Mouse (Mus musculus): ENCODE results near the gene Fam227b. TPM values are rescaled to one million over a fixed set of nuclear protein-coding genes. Genes with fewer than 3 reads are reported as not detected.

Fam227b gene
- polyA plus RNA-seq, 1 experiment from 2014 or later, result not detected

DNA sequence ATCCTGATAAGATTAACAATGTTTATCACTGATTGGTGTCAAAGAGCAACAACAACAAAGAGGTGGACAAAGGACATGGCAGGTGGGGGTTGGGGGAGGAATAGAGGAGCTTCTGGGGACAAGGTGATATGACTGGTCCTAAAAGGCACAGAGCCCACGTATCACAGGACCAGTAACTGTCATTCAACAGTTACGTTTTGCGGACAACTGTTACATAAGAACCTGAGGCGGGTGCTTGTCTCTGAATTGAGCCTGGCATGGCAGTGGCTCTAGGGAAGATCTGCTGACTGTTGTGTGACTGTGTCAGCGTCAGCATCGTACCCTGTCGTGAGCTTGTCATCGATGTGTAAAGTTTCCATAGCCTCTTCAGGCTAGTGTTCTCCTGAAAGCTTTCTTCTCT is 65.6 kb downstream of the Fam227b start:
- Histone ChIP-seq H3K36me3 (no peaks in the 10 kb centered on the region), H3K4me1 (no peaks in the 10 kb centered on the region), H3K27me3 (ENCODE audit: low read depth, poor library complexity, severe bottlenecking) (no peaks in the 10 kb centered on the region), H3K27ac (replicated peaks) (no peak overlapping the region), H3K4me3 (no peak overlapping the region), H3K9me3 (replicated peaks) (no peaks in the 10 kb centered on the region)
- 82% methylated on average over 8 of the region's 8 CpGs for WGBS
- no peak for DNase-seq (ENCODE audit: low spot score)

- Histone ChIP-seq H3K27me3 (ENCODE audit: low read depth, poor library complexity, severe bottlenecking) (no peaks in the 10 kb centered on the region), H3K36me3 (no peaks in the 10 kb centered on the region), H3K9me3 (replicated peaks) (no peaks in the 10 kb centered on the region), H3K4me3 (no peak overlapping the region), H3K4me1 (no peaks in the 10 kb centered on the region), H3K27ac (replicated peaks) (no peak overlapping the region)
- 85% methylated on average over 3 of the region's 3 CpGs for WGBS
- no peak for DNase-seq (ENCODE audit: low spot score)
These were observed 67.5 kb downstream of the Fam227b start for GRCm38 (mm10) chr2:126084326-126084725.

DNA sequence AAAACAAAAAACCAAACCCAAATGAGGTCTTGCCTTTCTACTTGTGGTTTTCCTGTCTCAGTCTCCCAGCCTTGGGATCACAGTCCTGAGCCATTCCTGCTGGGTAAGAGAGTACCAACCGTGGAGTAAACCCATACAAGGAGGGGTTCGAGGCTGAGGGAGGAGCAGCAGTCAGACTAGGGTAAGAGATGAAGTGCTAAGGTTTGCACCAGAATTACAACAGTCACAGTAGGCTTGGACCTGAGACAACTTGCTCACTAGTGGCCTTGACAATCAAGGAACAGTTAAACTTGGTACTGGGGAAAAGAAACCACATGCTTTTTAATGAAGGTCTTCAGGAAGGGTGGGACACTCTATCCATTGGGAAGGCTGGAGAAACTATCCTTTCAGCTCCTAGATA is 72.7 kb downstream of the Fam227b start:
- no peaks in the 10 kb centered on the region for H3K9me3 ChIP-seq (replicated peaks)
- no peaks in the 10 kb centered on the region for H3K36me3 ChIP-seq
- no peak for DNase-seq (ENCODE audit: low spot score)
- 75% methylated on average over 2 of the region's 2 CpGs for WGBS
- no peaks in the 10 kb centered on the region for H3K27me3 ChIP-seq (ENCODE audit: low read depth, poor library complexity, severe bottlenecking)
- H3K27ac ChIP-seq (replicated peaks), result no peak overlapping the region
- H3K4me1 ChIP-seq, result no peaks in the 10 kb centered on the region
- H3K4me3 ChIP-seq, result no peak overlapping the region

- no peaks in the 10 kb centered on the region for H3K9me3 ChIP-seq (replicated peaks)
- no peak overlapping the region for H3K27ac ChIP-seq (replicated peaks)
- DNase-seq (ENCODE audit: low spot score), result no peak
- 97% methylated on average over 6 of the region's 6 CpGs for WGBS
- H3K27me3 ChIP-seq (ENCODE audit: low read depth, poor library complexity, severe bottlenecking), result no peaks in the 10 kb centered on the region
- no peaks in the 10 kb centered on the region for H3K36me3 ChIP-seq
- H3K4me3 ChIP-seq, result no peak overlapping the region
- H3K4me1 ChIP-seq, result no peaks in the 10 kb centered on the region
These were observed 75.3 kb downstream of the Fam227b start for GRCm38 (mm10) chr2:126076506-126076905.

- WGBS, result 92% methylated on average over 4 of the region's 4 CpGs
- Histone ChIP-seq H3K27ac (replicated peaks) (no peak overlapping the region), H3K4me3 (no peak overlapping the region)
These were observed 78.1 kb downstream of the Fam227b start for GRCm38 (mm10) chr2:126073744-126074143.

GRCm38 (mm10) chr2:126069740-126070139 is 82.1 kb downstream of the Fam227b start:
- Histone ChIP-seq H3K27ac (replicated peaks) (no peak overlapping the region), H3K4me3 (no peak overlapping the region), H3K27me3 (ENCODE audit: low read depth, poor library complexity, severe bottlenecking) (no peaks in the 10 kb centered on the region), H3K9me3 (replicated peaks) (no peaks in the 10 kb centered on the region), H3K36me3 (no peaks in the 10 kb centered on the region), H3K4me1 (no peaks in the 10 kb centered on the region)
- DNase-seq (ENCODE audit: low spot score), result no peak
- WGBS, result 89% methylated on average over 1 of the region's 1 CpGs

More at GRCm38 (mm10) chr2:126073744-126074143, 78.1 kb downstream of the Fam227b start:
- no peaks in the 10 kb centered on the region for H3K27me3 ChIP-seq (ENCODE audit: low read depth, poor library complexity, severe bottlenecking)
- no peaks in the 10 kb centered on the region for H3K36me3 ChIP-seq
- no peaks in the 10 kb centered on the region for H3K4me1 ChIP-seq
- DNase-seq (ENCODE audit: low spot score), result no peak
- no peaks in the 10 kb centered on the region for H3K9me3 ChIP-seq (replicated peaks)

- DNase-seq (ENCODE audit: low spot score), result no peak
- H3K9me3 ChIP-seq (replicated peaks), result no peaks in the 10 kb centered on the region
- no peak overlapping the region for H3K4me3 ChIP-seq
- 90% methylated on average over 3 of the region's 3 CpGs for WGBS
- no peak overlapping the region for H3K27ac ChIP-seq (replicated peaks)
- H3K4me1 ChIP-seq, result no peaks in the 10 kb centered on the region
- H3K36me3 ChIP-seq, result no peaks in the 10 kb centered on the region
- no peaks in the 10 kb centered on the region for H3K27me3 ChIP-seq (ENCODE audit: low read depth, poor library complexity, severe bottlenecking)
These were observed 86.4 kb downstream of the Fam227b start for GRCm38 (mm10) chr2:126065303-126065856.

GRCm38 (mm10) chr2:126064814-126065213 is 87.0 kb downstream of the Fam227b start:
- Histone ChIP-seq H3K4me1 (no peaks in the 10 kb centered on the region), H3K4me3 (no peak overlapping the region), H3K9me3 (replicated peaks) (no peaks in the 10 kb centered on the region), H3K27ac (replicated peaks) (no peak overlapping the region), H3K27me3 (ENCODE audit: low read depth, poor library complexity, severe bottlenecking) (no peaks in the 10 kb centered on the region), H3K36me3 (no peaks in the 10 kb centered on the region)
- WGBS, result 44% methylated on average over 2 of the region's 2 CpGs
- no peak for DNase-seq (ENCODE audit: low spot score)

GRCm38 (mm10) chr2:126062876-126063275 is 88.9 kb downstream of the Fam227b start:
- H3K9me3 ChIP-seq (replicated peaks), result no peaks in the 10 kb centered on the region
- no peak overlapping the region for H3K4me3 ChIP-seq
- DNase-seq (ENCODE audit: low spot score), result no peak
- H3K4me1 ChIP-seq, result no peaks in the 10 kb centered on the region
- 91% methylated on average over 7 of the region's 7 CpGs for WGBS
- no peaks in the 10 kb centered on the region for H3K36me3 ChIP-seq
- H3K27me3 ChIP-seq (ENCODE audit: low read depth, poor library complexity, severe bottlenecking), result no peaks in the 10 kb centered on the region
- H3K27ac ChIP-seq (replicated peaks), result no peak overlapping the region

GRCm38 (mm10) chr2:126061037-126061773 is 90.6 kb downstream of the Fam227b start:
- Histone ChIP-seq H3K36me3 (no peaks in the 10 kb centered on the region), H3K4me1 (no peaks in the 10 kb centered on the region), H3K9me3 (replicated peaks) (no peaks in the 10 kb centered on the region), H3K27ac (replicated peaks) (no peak overlapping the region), H3K27me3 (ENCODE audit: low read depth, poor library complexity, severe bottlenecking) (no peaks in the 10 kb centered on the region), H3K4me3 (no peak overlapping the region)
- no peak for DNase-seq (ENCODE audit: low spot score)
- 91% methylated on average over 17 of the region's 17 CpGs for WGBS

GRCm38 (mm10) chr2:126060595-126060994 is 91.2 kb downstream of the Fam227b start:
- 83% methylated on average over 4 of the region's 4 CpGs for WGBS
- no peaks in the 10 kb centered on the region for H3K9me3 ChIP-seq (replicated peaks)
- no peak for DNase-seq (ENCODE audit: low spot score)
- no peaks in the 10 kb centered on the region for H3K27me3 ChIP-seq (ENCODE audit: low read depth, poor library complexity, severe bottlenecking)
- H3K4me3 ChIP-seq, result no peak overlapping the region
- H3K27ac ChIP-seq (replicated peaks), result no peak overlapping the region
- no peaks in the 10 kb centered on the region for H3K4me1 ChIP-seq
- no peaks in the 10 kb centered on the region for H3K36me3 ChIP-seq

GRCm38 (mm10) chr2:126053657-126054056 is 98.1 kb downstream of the Fam227b start:
- Histone ChIP-seq H3K36me3 (no peaks in the 10 kb centered on the region), H3K4me3 (no peak overlapping the region), H3K9me3 (replicated peaks) (no peaks in the 10 kb centered on the region), H3K4me1 (peaks cover 13% of the 10 kb centered on the region), H3K27me3 (ENCODE audit: low read depth, poor library complexity, severe bottlenecking) (no peaks in the 10 kb centered on the region), H3K27ac (replicated peaks) (no peak overlapping the region)
- DNase-seq (ENCODE audit: low spot score), result no peak
- 72% methylated on average over 5 of the region's 5 CpGs for WGBS

- H3K4me1 ChIP-seq, result peaks cover 13% of the 10 kb centered on the region
- WGBS, result 45% methylated on average over 6 of the region's 6 CpGs
- no peaks in the 10 kb centered on the region for H3K27me3 ChIP-seq (ENCODE audit: low read depth, poor library complexity, severe bottlenecking)
- H3K9me3 ChIP-seq (replicated peaks), result no peaks in the 10 kb centered on the region
- H3K4me3 ChIP-seq, result no peak overlapping the region
- no peaks in the 10 kb centered on the region for H3K36me3 ChIP-seq
- no peak for DNase-seq (ENCODE audit: low spot score)
- H3K27ac ChIP-seq (replicated peaks), result 0 out of 2 replicates have a peak overlapping the region, but pooled peaks have one; percentile 46
These were observed 98.9 kb downstream of the Fam227b start for GRCm38 (mm10) chr2:126052749-126053557.

Data from midbrain, embryonic 10.5 days (tissue).